Mouse (Mus musculus): ENCODE measurements around the gene Gpd1.

- TF ChIP-seq CTCF (IDR thresholded peaks at IDR 0.05; ENCODE audit: low read depth) (no peak), EP300 (IDR thresholded peaks at IDR 0.05; ENCODE audit: low read depth) (no peak)
These were observed 9.2 kb downstream of the Gpd1 start for GRCm38 (mm10) chr15:99726549-99726948.
